Mouse (Mus musculus) neural tube, embryonic 12.5 days (tissue): ENCODE results near the gene Naa15. TPM values are rescaled to one million over a fixed set of nuclear protein-coding genes. Genes with fewer than 3 reads are reported as not detected.
"Not testable (repeated sequence)": the region's sequence is repeated elsewhere in the genome, so short reads cannot be mapped to it uniquely, and the experiment has no call there.

ENCODE experiments used
- ATAC-seq: fragments of 200-750 bp; cut with Nextera tagmentation; 2 replicates; pipeline ENCODE4 v1.8.0; 2017; ENCODE audit warnings: low read depth, mild to moderate bottlenecking, moderate TSS enrichment, moderate library complexity; ENCODE audit not compliant: low FRiP score
- H3K27ac ChIP-seq: fragments of 300-500 bp; sonication (generic); 2 replicates; pipeline ENCODE4 v1.5.1; 2016
- H3K27me3 ChIP-seq: fragments of 300-500 bp; sonication (generic); replicated peaks from 2 replicates; pipeline ENCODE4 v1.6.1; 2016; ENCODE audit warnings: mild to moderate bottlenecking
- H3K36me3 ChIP-seq: fragments of 300-500 bp; sonication (generic); 2 replicates; pipeline ENCODE4 v1.6.1; 2016; ENCODE audit warnings: mild to moderate bottlenecking
- H3K4me1 ChIP-seq: fragments of 300-500 bp; sonication (generic); 2 replicates; pipeline ENCODE4 v1.6.1; 2016
- H3K4me2 ChIP-seq: fragments of 300-500 bp; sonication (generic); replicated peaks from 2 replicates; pipeline ENCODE4 v1.6.1; 2016; ENCODE audit warnings: mild to moderate bottlenecking
- H3K4me3 ChIP-seq: fragments of 300-500 bp; sonication (generic); 2 replicates; pipeline ENCODE4 v1.5.1; 2016
- H3K9ac ChIP-seq: fragments of 300-500 bp; sonication (generic); 2 replicates; pipeline ENCODE4 v1.6.1; 2016; ENCODE audit warnings: mild to moderate bottlenecking
- H3K9me3 ChIP-seq: fragments of 300-500 bp; sonication (generic); 2 replicates; pipeline ENCODE4 v1.6.1; 2016; ENCODE audit warnings: mild to moderate bottlenecking
- WGBS: fragments of 180-500 bp; shearing (Covaris S2); methylation state at CpG from one replicate; pipeline ENCODE4 v1.1.7; 2016; 5-methylcytosine and 5-hydroxymethylcytosine counted together
- polyA plus RNA-seq: library from polyadenylated mRNA; unstranded; fragments of >200 nt; fragmentation: Nextera tagmentation; extraction: Ambion mirVana; gene quantifications from 2 replicates; pipeline ENCODE4 v1.2.1, GENCODE M21; 2016

Naa15 gene
- polyA plus RNA-seq, 1 experiment from 2014 or later = 57.4 TPM

DNA sequence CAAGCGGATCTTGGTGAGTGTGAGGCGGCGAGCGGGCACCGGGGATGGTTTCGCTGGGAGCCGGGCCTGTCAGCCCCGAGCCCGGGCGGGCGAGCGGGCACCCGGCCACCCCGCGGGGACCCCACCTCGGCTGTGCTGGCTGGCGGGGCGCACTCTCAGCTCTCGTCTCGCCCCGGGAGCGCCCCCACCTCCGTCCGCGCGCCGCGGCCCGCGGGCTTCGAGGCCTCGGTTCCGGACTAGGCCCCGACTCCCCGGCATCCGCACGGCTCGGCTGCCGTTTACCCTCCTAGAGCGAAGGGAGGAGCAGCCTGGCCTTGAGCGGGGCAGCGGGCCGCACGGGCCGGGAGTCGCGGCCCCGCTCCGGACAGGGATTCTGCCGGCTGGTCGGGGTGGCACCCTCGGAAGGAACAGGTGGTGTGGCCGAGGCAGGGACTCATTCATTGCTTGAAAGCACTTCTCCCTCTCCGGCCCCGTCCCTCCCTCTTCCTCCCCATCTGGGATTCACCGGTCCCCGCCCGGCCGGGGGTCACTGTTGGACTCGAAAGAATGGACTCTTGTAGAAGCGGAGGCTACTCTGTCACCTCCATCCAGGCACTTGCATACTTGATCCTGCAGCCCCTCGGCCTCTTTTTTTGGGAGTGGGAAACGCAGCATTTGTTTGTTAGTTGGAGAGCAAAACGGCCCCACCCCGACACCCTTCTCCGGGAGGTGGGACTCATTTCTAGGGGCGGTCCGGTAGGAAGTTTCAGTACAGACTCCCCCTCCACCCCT, 1.6 kb downstream of the Naa15 start:
- under 1% methylated on average over 68 of the region's 68 CpGs for WGBS
- H3K27me3 ChIP-seq = no peaks in the 10 kb centered on the region
- H3K4me1 ChIP-seq = peaks cover 26% of the 10 kb centered on the region
- H3K27ac ChIP-seq = peak overlapping the region; percentile 86
- H3K4me2 ChIP-seq = peak overlapping the region; percentile 81
- peak; percentile 73 for ATAC-seq
- H3K9ac ChIP-seq = peak overlapping the region; percentile 98
- H3K4me3 ChIP-seq = peak overlapping the region; percentile 100
- no peaks in the 10 kb centered on the region for H3K36me3 ChIP-seq
- no peaks in the 10 kb centered on the region for H3K9me3 ChIP-seq

DNA sequence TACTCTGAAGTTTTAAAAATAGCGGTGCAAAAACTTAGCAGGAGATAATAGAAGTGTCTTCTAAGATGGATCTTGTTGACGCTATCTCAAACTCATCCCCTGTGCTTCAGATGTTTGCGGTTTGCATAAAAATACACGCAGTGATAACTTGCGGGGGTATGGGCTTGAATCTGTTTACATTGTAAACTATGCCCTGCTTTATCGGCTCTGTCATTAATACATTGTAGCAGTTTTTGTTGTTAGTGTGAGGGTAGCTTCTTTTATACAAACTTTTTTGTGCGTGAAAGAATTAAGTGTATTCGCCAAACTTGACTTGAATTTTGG, 2.1 kb downstream of the Naa15 start:
- Histone ChIP-seq H3K4me1 (peaks cover 26% of the 10 kb centered on the region), H3K27me3 (no peaks in the 10 kb centered on the region), H3K4me2 (peak overlapping the region; percentile 81), H3K27ac (no peak overlapping the region), H3K4me3 (peak overlapping the region; percentile 100), H3K9ac (peak overlapping the region; percentile 98), H3K36me3 (no peaks in the 10 kb centered on the region), H3K9me3 (no peaks in the 10 kb centered on the region)
- 9% methylated on average over 8 of the region's 8 CpGs for WGBS
- no peak for ATAC-seq

GRCm38 (mm10) chr3:51417485-51417884, 2.5 kb downstream of the Naa15 start:
- no peak for ATAC-seq
- Histone ChIP-seq H3K36me3 (no peaks in the 10 kb centered on the region), H3K27ac (no peak overlapping the region), H3K4me3 (peak overlapping the region; percentile 100; the same call in 1 of the 2 replicates), H3K4me1 (peaks cover 26% of the 10 kb centered on the region), H3K27me3 (no peaks in the 10 kb centered on the region), H3K4me2 (peak overlapping the region; percentile 81), H3K9me3 (no peaks in the 10 kb centered on the region), H3K9ac (no peak overlapping the region)
- WGBS = 49% methylated on average over 2 of the region's 2 CpGs

GRCm38 (mm10) chr3:51417966-51418365, 3.0 kb downstream of the Naa15 start:
- no peak for ATAC-seq
- Histone ChIP-seq H3K36me3 (no peaks in the 10 kb centered on the region), H3K27me3 (no peaks in the 10 kb centered on the region), H3K4me1 (peaks cover 26% of the 10 kb centered on the region), H3K4me2 (peak overlapping the region; percentile 81), H3K27ac (no peak overlapping the region), H3K9ac (no peak overlapping the region), H3K4me3 (no peak overlapping the region), H3K9me3 (no peaks in the 10 kb centered on the region)
- WGBS = 88% methylated on average over 2 of the region's 2 CpGs

DNA sequence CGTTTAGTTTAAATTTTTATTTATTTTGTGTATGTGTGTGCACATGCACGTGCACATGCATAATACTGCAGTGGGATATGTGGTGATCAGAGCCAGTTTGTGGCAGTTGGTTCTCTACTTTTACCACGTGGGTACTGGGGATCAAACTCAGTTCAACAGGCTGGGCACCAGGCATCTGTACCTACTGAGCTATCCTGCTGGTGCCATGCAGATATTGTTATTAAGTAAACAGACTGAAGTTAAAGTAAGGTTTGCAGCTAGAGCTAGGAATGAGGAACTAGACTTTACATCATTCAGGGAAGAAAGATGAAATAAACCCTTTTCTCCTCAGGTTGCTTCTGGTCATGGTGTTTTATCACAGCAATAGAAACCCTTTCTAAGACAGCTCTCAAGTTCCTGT, 7.0 kb downstream of the Naa15 start:
- no peak overlapping the region for H3K4me3 ChIP-seq
- no peaks in the 10 kb centered on the region for H3K36me3 ChIP-seq
- no peaks in the 10 kb centered on the region for H3K27me3 ChIP-seq
- no peaks in the 10 kb centered on the region for H3K9me3 ChIP-seq
- no peak overlapping the region for H3K27ac ChIP-seq
- WGBS = 87% methylated on average over 3 of the region's 3 CpGs
- no peak overlapping the region for H3K9ac ChIP-seq
- peaks cover 16% of the 10 kb centered on the region for H3K4me1 ChIP-seq
- ATAC-seq = no peak
- no peak overlapping the region for H3K4me2 ChIP-seq

- Histone ChIP-seq H3K27me3 (no peaks in the 10 kb centered on the region), H3K27ac (no peak overlapping the region), H3K9ac (no peak overlapping the region), H3K4me1 (peaks cover 3% of the 10 kb centered on the region; the same call in 1 of the 2 replicates), H3K4me3 (no peak overlapping the region), H3K9me3 (no peaks in the 10 kb centered on the region), H3K36me3 (no peaks in the 10 kb centered on the region), H3K4me2 (no peak overlapping the region)
- no peak for ATAC-seq
Measured at GRCm38 (mm10) chr3:51425394-51425793, 10.4 kb downstream of the Naa15 start.

DNA sequence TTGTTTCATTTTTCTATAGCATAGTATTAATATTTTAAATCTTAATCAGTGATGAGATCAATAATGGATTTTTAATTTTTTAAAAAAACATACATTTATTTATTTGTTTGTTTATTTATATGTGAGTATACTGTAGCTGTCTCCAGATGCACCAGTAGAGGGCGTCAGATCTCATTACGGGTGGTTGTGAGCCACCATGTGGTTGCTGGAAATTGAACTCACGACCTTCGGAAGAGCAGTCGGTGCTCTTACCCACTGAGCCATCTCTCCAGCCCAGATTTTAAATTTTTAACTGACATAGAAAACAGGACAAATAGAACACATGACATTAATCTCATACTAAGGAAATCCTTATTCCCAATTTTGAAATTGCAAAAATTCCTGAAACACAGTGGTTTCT, 19.4 kb downstream of the Naa15 start:
- not testable (repeated sequence) for H3K36me3 ChIP-seq, H3K4me2 ChIP-seq, H3K4me3 ChIP-seq, H3K27me3 ChIP-seq, H3K9ac ChIP-seq, ATAC-seq, H3K9me3 ChIP-seq, H3K4me1 ChIP-seq, H3K27ac ChIP-seq
- 85% methylated on average over 5 of the region's 5 CpGs for WGBS

DNA sequence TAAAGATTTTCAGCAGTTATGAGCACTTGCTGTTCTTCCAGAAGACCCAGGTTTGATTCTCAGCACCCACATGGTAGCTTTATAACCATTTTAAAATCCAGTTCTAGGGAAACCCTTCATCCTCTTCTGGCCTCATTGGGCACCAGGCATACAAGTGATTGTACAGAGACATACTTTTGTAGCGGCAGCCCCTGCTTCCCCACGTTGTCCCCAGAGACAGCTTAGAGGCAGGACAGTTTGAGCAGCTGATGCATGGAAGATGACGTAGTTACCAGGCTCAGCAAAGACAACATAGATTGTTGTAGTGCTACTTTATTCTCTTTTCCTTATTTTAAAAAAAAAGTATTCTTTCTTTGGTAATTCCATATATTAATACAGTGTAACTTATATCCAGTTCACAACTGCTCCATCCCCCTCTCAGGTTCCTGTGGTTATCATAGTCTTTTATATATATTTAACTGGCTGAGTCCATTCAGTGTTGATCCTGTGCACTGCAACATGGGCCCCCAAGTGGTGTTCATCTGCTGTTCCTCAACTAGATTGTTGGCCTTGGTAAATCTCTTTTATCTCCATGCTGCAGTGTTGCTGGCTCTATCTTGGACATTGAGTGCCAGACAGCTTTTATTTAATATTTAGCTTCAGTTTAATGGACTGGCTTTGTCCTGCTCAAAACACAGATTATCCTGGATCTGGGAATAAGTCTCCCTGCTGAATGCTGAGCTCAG, 20.1 kb downstream of the Naa15 start:
- no peak for ATAC-seq

DNA sequence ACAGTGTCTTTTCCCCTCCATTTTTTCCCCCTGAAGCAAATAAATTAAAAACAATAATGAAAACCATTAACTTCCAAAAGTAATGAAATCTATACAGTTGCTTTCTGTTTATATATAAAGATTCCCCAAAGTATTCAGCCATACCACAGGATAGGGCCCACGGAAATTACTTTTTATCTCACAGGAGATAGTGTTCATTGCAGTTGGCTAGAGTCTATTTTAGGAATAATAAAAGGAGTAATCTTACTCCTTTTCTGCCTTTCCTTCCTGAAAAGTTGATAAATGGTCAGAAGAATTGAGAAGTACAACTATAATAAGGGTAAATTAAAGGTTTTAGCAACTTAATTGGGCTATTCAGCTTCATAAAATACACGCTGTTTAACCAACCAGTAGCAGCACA, 53.6 kb downstream of the Naa15 start:
- Histone ChIP-seq H3K4me1 (no peaks in the 10 kb centered on the region), H3K9ac (no peak overlapping the region), H3K4me3 (no peak overlapping the region), H3K27me3 (no peaks in the 10 kb centered on the region), H3K4me2 (no peak overlapping the region), H3K36me3 (peaks cover 75% of the 10 kb centered on the region), H3K27ac (no peak overlapping the region), H3K9me3 (no peaks in the 10 kb centered on the region)
- ATAC-seq = no peak
- 93% methylated on average over 2 of the region's 2 CpGs for WGBS

More for the DNA sequence above, 20.1 kb downstream of the Naa15 start:
- Histone ChIP-seq H3K9me3 (no peaks in the 10 kb centered on the region), H3K27me3 (no peaks in the 10 kb centered on the region), H3K4me3 (no peak overlapping the region), H3K36me3 (peaks cover 8% of the 10 kb centered on the region; the same call in 1 of the 2 replicates), H3K27ac (no peak overlapping the region), H3K9ac (no peak overlapping the region), H3K4me1 (no peaks in the 10 kb centered on the region), H3K4me2 (no peak overlapping the region)
- WGBS = 80% methylated on average over 3 of the region's 3 CpGs

GRCm38 (mm10) chr3:51475706-51476105, 60.8 kb downstream of the Naa15 start:
- H3K4me1 ChIP-seq = no peaks in the 10 kb centered on the region
- H3K27ac ChIP-seq = no peak overlapping the region
- no peak for ATAC-seq
- WGBS = 82% methylated on average over 4 of the region's 4 CpGs
- no peak overlapping the region for H3K4me3 ChIP-seq
- H3K9me3 ChIP-seq = no peaks in the 10 kb centered on the region
- H3K27me3 ChIP-seq = no peaks in the 10 kb centered on the region
- no peak overlapping the region for H3K4me2 ChIP-seq
- no peak overlapping the region for H3K9ac ChIP-seq
- H3K36me3 ChIP-seq = peaks cover 34% of the 10 kb centered on the region

DNA sequence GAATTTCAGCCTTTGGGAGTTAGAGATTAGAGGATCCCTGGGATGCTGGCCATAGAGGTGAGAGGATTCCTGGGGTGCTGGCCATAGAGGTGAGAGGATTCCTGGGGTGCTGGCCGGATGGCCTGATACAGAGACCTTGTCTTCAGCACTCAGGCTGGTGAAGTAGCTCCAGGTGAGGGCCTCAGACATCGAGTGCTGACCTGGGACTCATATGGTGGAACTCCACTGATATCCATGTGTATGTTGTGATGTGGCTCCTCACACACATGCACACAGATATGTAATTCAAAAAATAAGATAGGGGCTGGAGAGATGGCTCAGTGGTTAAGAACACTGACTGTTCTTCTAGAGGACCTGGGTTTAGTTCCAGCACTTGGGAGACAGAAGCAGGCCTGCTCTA, 64.9 kb downstream of the Naa15 start:
- Histone ChIP-seq H3K4me3 (no peak overlapping the region), H3K36me3 (peaks cover 5% of the 10 kb centered on the region; the same call in 1 of the 2 replicates), H3K27me3 (no peaks in the 10 kb centered on the region), H3K4me2 (no peak overlapping the region), H3K27ac (no peak overlapping the region), H3K4me1 (peaks cover 12% of the 10 kb centered on the region), H3K9ac (no peak overlapping the region), H3K9me3 (no peaks in the 10 kb centered on the region)
- no peak for ATAC-seq
- 65% methylated on average over 2 of the region's 2 CpGs for WGBS

DNA sequence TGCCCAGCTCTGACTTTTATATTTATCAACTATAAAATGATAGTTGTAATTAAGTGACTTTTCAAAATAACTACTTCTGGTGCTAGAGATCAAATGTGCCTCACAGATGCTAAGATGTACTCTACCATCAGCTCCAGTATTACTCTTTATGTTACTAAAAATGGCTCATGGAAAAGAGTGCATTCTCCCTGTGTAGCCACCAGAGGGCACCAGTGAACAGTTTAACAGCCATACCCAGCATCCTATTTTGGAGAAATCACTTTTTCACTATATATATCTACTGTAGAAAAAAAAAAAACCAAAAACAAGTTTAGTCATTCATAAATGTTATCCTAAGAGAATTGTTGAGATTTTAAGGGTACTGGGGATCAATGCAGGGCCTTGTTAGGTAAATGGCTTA, 66.1 kb downstream of the Naa15 start:
- Histone ChIP-seq H3K27me3 (no peaks in the 10 kb centered on the region), H3K4me2 (no peak overlapping the region), H3K4me3 (no peak overlapping the region), H3K9ac (no peak overlapping the region), H3K4me1 (peaks cover 22% of the 10 kb centered on the region), H3K27ac (no peak overlapping the region), H3K9me3 (no peaks in the 10 kb centered on the region), H3K36me3 (peaks cover 4% of the 10 kb centered on the region; the same call in 1 of the 2 replicates)
- no peak for ATAC-seq

GRCm38 (mm10) chr3:51481881-51482280, 66.9 kb downstream of the Naa15 start:
- Histone ChIP-seq H3K9ac (no peak overlapping the region), H3K27me3 (no peaks in the 10 kb centered on the region), H3K4me1 (peaks cover 28% of the 10 kb centered on the region), H3K27ac (no peak overlapping the region), H3K4me3 (no peak overlapping the region), H3K36me3 (no peaks in the 10 kb centered on the region), H3K4me2 (no peak overlapping the region), H3K9me3 (no peaks in the 10 kb centered on the region)
- 67% methylated on average over 3 of the region's 3 CpGs for WGBS
- no peak for ATAC-seq
